Mouse (Mus musculus): ENCODE measurements around the gene Vps26a.

DNA sequence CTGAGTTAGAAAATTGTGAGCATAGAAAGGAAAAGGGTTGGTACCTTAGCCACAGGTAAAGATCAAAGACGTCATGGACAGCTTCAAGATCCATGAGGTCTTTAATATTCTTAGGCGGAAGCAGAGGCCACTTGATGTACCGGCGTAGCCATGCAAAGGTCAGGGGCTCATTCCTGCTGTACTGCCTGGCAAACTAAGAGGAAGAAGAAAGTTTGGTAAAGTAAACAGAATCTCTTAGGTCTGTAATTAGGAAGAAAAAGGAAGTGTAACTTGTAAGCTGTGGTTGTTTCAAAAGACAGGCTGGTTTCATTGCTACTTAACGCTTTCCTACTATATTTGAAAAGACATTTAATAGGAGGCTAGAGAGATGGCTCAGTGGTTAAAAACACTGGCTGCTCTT, 56.2 kb downstream of the Vps26a start:
- TF ChIP-seq TAL1 (IDR thresholded peaks at IDR 0.05; ENCODE audit: low read length) (no peak), GATA1 (IDR thresholded peaks at IDR 0.05; ENCODE audit: low read length) (no peak)
